Mouse (Mus musculus): ENCODE measurements around the gene Zhx3. TPM values are rescaled to one million over a fixed set of nuclear protein-coding genes. Genes with fewer than 3 reads are reported as not detected.
A peak's percentile ranks its signal among the peaks of the same experiment; 100 is the strongest.

The Zhx3 gene
- polyA plus RNA-seq, 1 experiment: 4.8 TPM

- H3K4me3 ChIP-seq (ENCODE audit: insufficient read depth, poor library complexity, severe bottlenecking): no peak overlapping the region
- TF ChIP-seq MYOG (IDR thresholded peaks at IDR 0.05; ENCODE audit: control insufficient read depth, extremely low read depth, insufficient read length): no peak
- TF ChIP-seq USF1 (IDR thresholded peaks at IDR 0.05; ENCODE audit: low read depth): no peak
- no peak for TF ChIP-seq CTCF (IDR thresholded peaks at IDR 0.05; ENCODE audit: control insufficient read depth, insufficient read depth, insufficient read length)
- TF ChIP-seq MYOD1 (IDR thresholded peaks at IDR 0.05; ENCODE audit: control insufficient read depth, insufficient read length, low read depth): no peak
- no peak for TF ChIP-seq CEBPB (IDR thresholded peaks at IDR 0.05; ENCODE audit: low read depth)
- no peak for TF ChIP-seq MAX (IDR thresholded peaks at IDR 0.05)
- TF ChIP-seq FOSL1 (IDR thresholded peaks at IDR 0.05; ENCODE audit: insufficient read depth, low read length, poor library complexity, severe bottlenecking): no peak
- H3ac ChIP-seq (ENCODE audit: control insufficient read depth, insufficient read length, low read depth): no peak overlapping the region
- H3K79me2 ChIP-seq (ENCODE audit: control insufficient read depth, insufficient read depth): no peaks in the 10 kb centered on the region
- peaks cover 6% of the 10 kb centered on the region for H3K36me3 ChIP-seq (ENCODE audit: control insufficient read depth, insufficient read depth)
- no peaks in the 10 kb centered on the region for H3K27me3 ChIP-seq (ENCODE audit: control insufficient read depth, insufficient read depth, insufficient read length)
- no peaks in the 10 kb centered on the region for H3K79me3 ChIP-seq (ENCODE audit: low read depth)
These were observed 18.2 kb upstream of the Zhx3 start for GRCm38 (mm10) chr2:160891045-160891444.

GRCm38 (mm10) chr2:160887859-160888258, 15.1 kb upstream of the Zhx3 start:
- Histone ChIP-seq H3K27me3 (ENCODE audit: control insufficient read depth, insufficient read depth, insufficient read length) (no peaks in the 10 kb centered on the region), H3K4me3 (ENCODE audit: insufficient read depth, poor library complexity, severe bottlenecking) (no peak overlapping the region)

GRCm38 (mm10) chr2:160887284-160887683, 14.5 kb upstream of the Zhx3 start:
- H3ac ChIP-seq (ENCODE audit: control insufficient read depth, insufficient read length, low read depth): no peak overlapping the region
- no peaks in the 10 kb centered on the region for H3K27me3 ChIP-seq (ENCODE audit: control insufficient read depth, insufficient read depth, insufficient read length)
- H3K79me3 ChIP-seq (ENCODE audit: low read depth): no peaks in the 10 kb centered on the region
- H3K36me3 ChIP-seq (ENCODE audit: control insufficient read depth, insufficient read depth): no peaks in the 10 kb centered on the region
- H3K79me2 ChIP-seq (ENCODE audit: control insufficient read depth, insufficient read depth): peaks cover 4% of the 10 kb centered on the region
- no peak overlapping the region for H3K4me3 ChIP-seq (ENCODE audit: insufficient read depth, poor library complexity, severe bottlenecking)
- TF ChIP-seq CTCF (IDR thresholded peaks at IDR 0.05; ENCODE audit: control insufficient read depth, insufficient read depth, insufficient read length) (peak; percentile 85), CEBPB (IDR thresholded peaks at IDR 0.05; ENCODE audit: low read depth) (no peak)

More at GRCm38 (mm10) chr2:160887859-160888258, 15.1 kb upstream of the Zhx3 start:
- H3K79me3 ChIP-seq (ENCODE audit: low read depth): no peaks in the 10 kb centered on the region
- no peaks in the 10 kb centered on the region for H3K79me2 ChIP-seq (ENCODE audit: control insufficient read depth, insufficient read depth)
- TF ChIP-seq FOSL1 (IDR thresholded peaks at IDR 0.05; ENCODE audit: insufficient read depth, low read length, poor library complexity, severe bottlenecking): no peak
- no peak for TF ChIP-seq MYOD1 (IDR thresholded peaks at IDR 0.05; ENCODE audit: control insufficient read depth, insufficient read length, low read depth)
- TF ChIP-seq USF1 (IDR thresholded peaks at IDR 0.05; ENCODE audit: low read depth): no peak
- TF ChIP-seq MYOG (IDR thresholded peaks at IDR 0.05; ENCODE audit: control insufficient read depth, extremely low read depth, insufficient read length): no peak
- no peak for TF ChIP-seq MAX (IDR thresholded peaks at IDR 0.05)
- TF ChIP-seq CTCF (IDR thresholded peaks at IDR 0.05; ENCODE audit: control insufficient read depth, insufficient read depth, insufficient read length): no peak
- no peak for TF ChIP-seq CEBPB (IDR thresholded peaks at IDR 0.05; ENCODE audit: low read depth)
- H3ac ChIP-seq (ENCODE audit: control insufficient read depth, insufficient read length, low read depth): no peak overlapping the region
- no peaks in the 10 kb centered on the region for H3K36me3 ChIP-seq (ENCODE audit: control insufficient read depth, insufficient read depth)

DNA sequence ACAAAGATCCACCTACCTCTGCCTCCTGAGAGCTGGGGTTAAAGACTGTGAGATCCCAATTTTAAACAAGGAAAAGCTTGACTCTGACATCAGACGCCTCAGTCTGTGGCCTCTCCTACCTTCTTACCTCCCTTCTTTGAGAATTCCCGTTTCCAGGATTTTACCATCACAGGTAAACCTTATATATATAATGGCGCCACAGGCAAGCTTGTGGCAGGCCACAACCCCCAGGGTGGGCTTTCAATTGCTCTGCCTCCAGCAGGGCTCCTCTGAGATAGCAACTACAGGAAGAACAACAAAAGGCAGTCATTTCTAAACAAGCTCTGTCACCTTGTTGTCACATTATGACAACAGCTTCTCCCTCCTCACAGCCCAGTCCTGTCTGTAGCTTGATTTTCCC, 13.4 kb upstream of the Zhx3 start:
- no peaks in the 10 kb centered on the region for H3K27me3 ChIP-seq (ENCODE audit: control insufficient read depth, insufficient read depth, insufficient read length)
- H3K79me2 ChIP-seq (ENCODE audit: control insufficient read depth, insufficient read depth): peaks cover 14% of the 10 kb centered on the region
- no peak overlapping the region for H3ac ChIP-seq (ENCODE audit: control insufficient read depth, insufficient read length, low read depth)
- no peak for TF ChIP-seq MAX (IDR thresholded peaks at IDR 0.05)
- no peak for TF ChIP-seq USF1 (IDR thresholded peaks at IDR 0.05; ENCODE audit: low read depth)
- TF ChIP-seq CEBPB (IDR thresholded peaks at IDR 0.05; ENCODE audit: low read depth): no peak
- no peak for TF ChIP-seq MYOD1 (IDR thresholded peaks at IDR 0.05; ENCODE audit: control insufficient read depth, insufficient read length, low read depth)
- TF ChIP-seq FOSL1 (IDR thresholded peaks at IDR 0.05; ENCODE audit: insufficient read depth, low read length, poor library complexity, severe bottlenecking): no peak
- H3K79me3 ChIP-seq (ENCODE audit: low read depth): no peaks in the 10 kb centered on the region
- H3K4me3 ChIP-seq (ENCODE audit: insufficient read depth, poor library complexity, severe bottlenecking): no peak overlapping the region
- H3K36me3 ChIP-seq (ENCODE audit: control insufficient read depth, insufficient read depth): no peaks in the 10 kb centered on the region

DNA sequence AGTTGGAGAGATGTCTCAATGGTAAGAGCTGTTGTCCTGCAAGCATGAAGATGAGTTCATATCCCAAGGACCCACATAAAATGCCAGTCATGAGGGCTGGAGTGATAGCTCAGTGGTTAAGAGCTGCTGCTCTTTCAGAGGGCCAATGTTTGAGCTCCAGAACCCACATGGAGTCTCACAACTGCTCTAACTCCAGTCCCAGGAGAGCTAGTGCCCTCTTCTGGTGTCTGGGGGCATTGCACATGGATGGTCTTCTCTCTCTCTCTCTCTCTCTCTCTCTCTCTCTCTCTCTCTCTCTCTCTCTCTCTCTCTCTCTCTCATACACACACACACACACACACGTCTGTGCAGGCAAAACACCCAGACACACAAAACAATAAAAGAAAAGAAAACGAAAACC, 12.0 kb upstream of the Zhx3 start:
- Histone ChIP-seq H3K79me3 (ENCODE audit: low read depth) (no peaks in the 10 kb centered on the region), H3K27me3 (ENCODE audit: control insufficient read depth, insufficient read depth, insufficient read length) (no peaks in the 10 kb centered on the region)
- TF ChIP-seq USF1 (IDR thresholded peaks at IDR 0.05; ENCODE audit: low read depth) (no peak), MYOD1 (IDR thresholded peaks at IDR 0.05; ENCODE audit: control insufficient read depth, insufficient read length, low read depth) (no peak), MYOG (IDR thresholded peaks at IDR 0.05; ENCODE audit: control insufficient read depth, extremely low read depth, insufficient read length) (no peak), CTCF (IDR thresholded peaks at IDR 0.05; ENCODE audit: control insufficient read depth, insufficient read depth, insufficient read length) (peak; percentile 63), CEBPB (IDR thresholded peaks at IDR 0.05; ENCODE audit: low read depth) (no peak), MAX (IDR thresholded peaks at IDR 0.05) (no peak), FOSL1 (IDR thresholded peaks at IDR 0.05; ENCODE audit: insufficient read depth, low read length, poor library complexity, severe bottlenecking) (no peak)

DNA sequence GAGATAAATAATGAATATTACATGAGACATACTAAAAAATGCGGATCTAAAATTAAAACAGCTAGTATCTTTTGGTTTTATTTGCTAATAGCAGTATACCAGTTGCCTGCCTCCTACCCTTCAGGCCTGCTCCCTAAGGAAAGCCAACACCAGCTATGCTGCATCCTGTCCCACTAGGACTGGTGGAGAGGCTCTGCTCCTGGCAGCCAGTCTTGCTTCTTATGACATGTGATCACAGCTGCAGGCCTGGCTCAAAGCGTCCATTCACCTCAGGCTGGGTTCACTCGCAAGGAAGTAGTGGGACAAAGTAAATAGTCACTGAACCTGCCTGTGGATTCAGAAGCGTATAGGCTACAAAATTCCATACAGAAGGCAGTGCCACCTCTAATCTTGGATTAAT, 11.1 kb upstream of the Zhx3 start:
- TF ChIP-seq MYOD1 (IDR thresholded peaks at IDR 0.05; ENCODE audit: control insufficient read depth, insufficient read length, low read depth) (peak; percentile 45), CTCF (IDR thresholded peaks at IDR 0.05; ENCODE audit: control insufficient read depth, insufficient read depth, insufficient read length) (no peak), FOSL1 (IDR thresholded peaks at IDR 0.05; ENCODE audit: insufficient read depth, low read length, poor library complexity, severe bottlenecking) (no peak)
- H3K4me3 ChIP-seq (ENCODE audit: insufficient read depth, poor library complexity, severe bottlenecking): no peak overlapping the region
- H3ac ChIP-seq (ENCODE audit: control insufficient read depth, insufficient read length, low read depth): no peak overlapping the region
- no peaks in the 10 kb centered on the region for H3K36me3 ChIP-seq (ENCODE audit: control insufficient read depth, insufficient read depth)
- peaks cover 14% of the 10 kb centered on the region for H3K79me2 ChIP-seq (ENCODE audit: control insufficient read depth, insufficient read depth)
- no peaks in the 10 kb centered on the region for H3K27me3 ChIP-seq (ENCODE audit: control insufficient read depth, insufficient read depth, insufficient read length)
- no peaks in the 10 kb centered on the region for H3K79me3 ChIP-seq (ENCODE audit: low read depth)

More for the DNA sequence above, 12.0 kb upstream of the Zhx3 start:
- Histone ChIP-seq H3K36me3 (ENCODE audit: control insufficient read depth, insufficient read depth) (no peaks in the 10 kb centered on the region), H3K79me2 (ENCODE audit: control insufficient read depth, insufficient read depth) (peaks cover 14% of the 10 kb centered on the region), H3K4me3 (ENCODE audit: insufficient read depth, poor library complexity, severe bottlenecking) (no peak overlapping the region), H3ac (ENCODE audit: control insufficient read depth, insufficient read length, low read depth) (no peak overlapping the region)

Measured in C2C12 (cell line).